Comparison of ENCODE assay signal across 28 mouse cellular contexts in the genomic region with DNA sequence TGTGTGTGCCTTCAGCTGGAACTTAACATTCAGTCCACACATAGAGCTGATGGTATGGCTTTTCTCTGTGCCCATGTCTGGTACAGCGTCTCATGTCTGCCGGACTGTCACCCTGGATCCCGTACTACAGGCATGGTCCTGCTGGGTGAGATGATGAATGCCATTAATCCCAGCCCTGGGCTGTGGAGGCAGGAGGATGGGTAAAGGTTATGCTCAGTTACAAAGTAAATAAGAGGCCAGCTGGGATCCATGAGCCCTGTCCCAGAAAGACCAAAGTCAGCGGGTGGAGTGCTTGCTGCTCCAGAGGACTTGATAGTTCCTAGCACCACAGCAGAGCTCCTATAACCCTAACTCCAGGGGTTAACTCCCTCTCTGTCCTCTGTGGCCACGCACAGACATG. TPM values are rescaled to one million over a fixed set of nuclear protein-coding genes. Genes with fewer than 3 reads are reported as not detected.
DNase-seq lines count a peak whose midpoint lies in the region; ATAC-seq lines count a peak whose summit lies in the region.
"Had no signal": no experiment of that assay in that cellular context is flagged by ENCODE, and none has a peak within 500 bp of the region (broad histone marks: within the 10 kb centered on the region; RNA-seq: fewer than 3 reads in every experiment).

No protein-coding gene starts in this region.

- no peak for DNase-seq in kidney, adult 8-10 months
- no peak for DNase-seq in liver, embryonic 11.5 days (ENCODE audit: low spot score)
- no peak for DNase-seq in frontal cortex, postnatal 14 days (ENCODE audit: low spot score in 2 of 2)
- no peak for DNase-seq in left cerebral cortex, adult 11 months (ENCODE audit: low spot score)
- DNase-seq: adrenal gland, postnatal 36 days; B cell, adult 2 months; cerebellum, adult 18-20 months; cerebellum, postnatal 10 days; gastrocnemius, postnatal 25 days; heart, adult 18-20 months; heart, postnatal 4 days; kidney, adult 2 months; layer of hippocampus, adult 9-11 months; lung, postnatal 36 days; right cerebral cortex, postnatal 4 days; thymus, adult 2 months; thymus, postnatal 36 days had no signal

- H3K27ac ChIP-seq in kidney, embryonic 15.5 days = peak overlapping the region; percentile 83
- H3K27ac ChIP-seq in limb, embryonic 13.5 days = peak overlapping the region; percentile 4; the same call in 1 of the 2 replicates
- no peak overlapping the region for H3K27ac ChIP-seq in liver, embryonic 11.5 days (ENCODE audit: low read depth, low read length)
- 0 out of 2 replicates have a peak overlapping the region, but pooled peaks have one; percentile 37 for H3K27ac ChIP-seq in liver, embryonic 16.5 days (ENCODE audit: low read length)
- H3K27ac ChIP-seq: embryonic facial prominence, embryonic 15.5 days; forebrain, embryonic 12.5 days; hindbrain, embryonic 13.5 days; midbrain, embryonic 12.5 days; neural tube, embryonic 12.5 days had no signal

- H3K36me3 ChIP-seq in kidney, embryonic 15.5 days = peaks cover 52% of the 10 kb centered on the region
- peaks cover 81% of the 10 kb centered on the region for H3K36me3 ChIP-seq in limb, embryonic 13.5 days
- peaks cover 19% of the 10 kb centered on the region for H3K36me3 ChIP-seq in liver, embryonic 11.5 days (ENCODE audit: control insufficient read depth, insufficient read depth, low read length)
- H3K36me3 ChIP-seq in liver, embryonic 16.5 days (ENCODE audit: control insufficient read depth, insufficient read depth) = peaks cover 15% of the 10 kb centered on the region

- peaks cover 61% of the 10 kb centered on the region for H3K4me1 ChIP-seq in kidney, embryonic 15.5 days
- peaks cover 25% of the 10 kb centered on the region for H3K4me1 ChIP-seq in limb, embryonic 13.5 days
- H3K4me1 ChIP-seq in liver, embryonic 11.5 days (replicated peaks; ENCODE audit: control insufficient read depth, insufficient read depth, low read length) = peaks cover 3% of the 10 kb centered on the region; the same call in 1 of the 2 replicates
- H3K4me1 ChIP-seq in liver, embryonic 16.5 days (ENCODE audit: control insufficient read depth, low read depth, low read length) = no peaks in the 10 kb centered on the region; the same call in 1 of the 2 replicates
- H3K4me1 ChIP-seq: forebrain, embryonic 12.5 days; hindbrain, embryonic 13.5 days; midbrain, embryonic 12.5 days; neural tube, embryonic 12.5 days had no signal

- no peak overlapping the region for H3K4me2 ChIP-seq in kidney, embryonic 15.5 days
- no peak overlapping the region for H3K4me2 ChIP-seq in limb, embryonic 13.5 days (replicated peaks)
- no peak overlapping the region for H3K4me2 ChIP-seq in liver, embryonic 11.5 days
- H3K4me2 ChIP-seq in liver, embryonic 16.5 days (ENCODE audit: low read depth, low read length) = no peak overlapping the region
- H3K4me2 ChIP-seq: embryonic facial prominence, embryonic 15.5 days; forebrain, embryonic 12.5 days; heart, embryonic 11.5 days; hindbrain, embryonic 13.5 days; limb, embryonic 15.5 days; midbrain, embryonic 12.5 days; neural tube, embryonic 12.5 days had no signal

- peak; percentile 53 for ATAC-seq in kidney, embryonic 15.5 days (replicated peaks; ENCODE audit: low FRiP score)
- ATAC-seq in limb, embryonic 13.5 days (ENCODE audit: low FRiP score, low read depth) = no peak
- ATAC-seq in liver, embryonic 11.5 days (replicated peaks; ENCODE audit: low FRiP score) = 0 out of 2 replicates have a peak, but pooled peaks have one; percentile 5
- peak; percentile 79 for ATAC-seq in liver, embryonic 16.5 days (ENCODE audit: low read depth)

- no peak overlapping the region for H3K4me3 ChIP-seq in kidney, embryonic 15.5 days (replicated peaks)
- no peak overlapping the region for H3K4me3 ChIP-seq in limb, embryonic 13.5 days
- H3K4me3 ChIP-seq in liver, embryonic 11.5 days (ENCODE audit: low read depth, low read length) = no peak overlapping the region
- H3K4me3 ChIP-seq in liver, embryonic 16.5 days (ENCODE audit: low read depth, low read length) = no peak overlapping the region
- H3K4me3 ChIP-seq: embryonic facial prominence, embryonic 15.5 days; forebrain, embryonic 12.5 days; hindbrain, embryonic 13.5 days; limb, embryonic 15.5 days; midbrain, embryonic 12.5 days; myocyte; neural tube, embryonic 12.5 days had no signal

- WGBS in kidney, embryonic 15.5 days = 42% methylated on average over 5 of the region's 5 CpGs
- 63% methylated on average over 5 of the region's 5 CpGs for WGBS in limb, embryonic 13.5 days
- WGBS in liver, embryonic 11.5 days = 72% methylated on average over 5 of the region's 5 CpGs
- whole genome bisulfite sequencing in liver, embryonic 16.5 days (ENCODE audit: insufficient replicate concordance) = 67% methylated on average over 5 of the region's 5 CpGs

- H3K9ac ChIP-seq in kidney, embryonic 15.5 days = no peak overlapping the region
- no peak overlapping the region for H3K9ac ChIP-seq in limb, embryonic 13.5 days
- no peak overlapping the region for H3K9ac ChIP-seq in liver, embryonic 11.5 days (ENCODE audit: low read depth, low read length)
- no peak overlapping the region for H3K9ac ChIP-seq in liver, embryonic 16.5 days (ENCODE audit: low read depth, low read length)
- H3K9ac ChIP-seq: embryonic facial prominence, embryonic 15.5 days; forebrain, embryonic 12.5 days; hindbrain, embryonic 13.5 days; limb, embryonic 15.5 days; midbrain, embryonic 12.5 days; neural tube, embryonic 12.5 days had no signal

- H3K9me3 ChIP-seq in kidney, embryonic 15.5 days (replicated peaks) = no peaks in the 10 kb centered on the region
- H3K9me3 ChIP-seq in limb, embryonic 13.5 days = no peaks in the 10 kb centered on the region
- H3K9me3 ChIP-seq in liver, embryonic 11.5 days (ENCODE audit: control insufficient read depth, low read length) = no peaks in the 10 kb centered on the region
- no peaks in the 10 kb centered on the region for H3K9me3 ChIP-seq in liver, embryonic 16.5 days (replicated peaks; ENCODE audit: control insufficient read depth, low read length)
- H3K9me3 ChIP-seq: embryonic facial prominence, embryonic 15.5 days; forebrain, embryonic 12.5 days; hindbrain, embryonic 13.5 days; limb, embryonic 15.5 days; midbrain, embryonic 12.5 days; neural tube, embryonic 12.5 days had no signal

- no peaks in the 10 kb centered on the region for H3K27me3 ChIP-seq in kidney, embryonic 15.5 days
- no peaks in the 10 kb centered on the region for H3K27me3 ChIP-seq in limb, embryonic 13.5 days
- H3K27me3 ChIP-seq in liver, embryonic 11.5 days (replicated peaks; ENCODE audit: control insufficient read depth, insufficient read depth, low read length) = no peaks in the 10 kb centered on the region
- H3K27me3 ChIP-seq in liver, embryonic 16.5 days (ENCODE audit: control insufficient read depth, insufficient read depth, low read depth, low read length) = no peaks in the 10 kb centered on the region
- H3K27me3 ChIP-seq: embryonic facial prominence, embryonic 15.5 days; forebrain, embryonic 12.5 days; hindbrain, embryonic 13.5 days; limb, embryonic 15.5 days; midbrain, embryonic 12.5 days; neural tube, embryonic 12.5 days had no signal

RNA-seq across cellular contexts. Expression of gene Pi16, which starts 21.6 kb away (rescaled TPM):
- 3.4 and 5.8 TPM in 2 replicates for polyA plus RNA-seq in kidney, embryonic 15.5 days (2015; fragmentation: Nextera tagmentation; extraction: Ambion mirVana)
- polyA plus RNA-seq in limb, embryonic 13.5 days (2015; fragmentation: Nextera tagmentation; extraction: Ambion mirVana) = 0.45 and 0.46 TPM in 2 replicates
- polyA plus RNA-seq in liver, embryonic 11.5 days (2014; fragmentation: Nextera tagmentation; extraction: Ambion mirVana) = 0.32 and 0.51 TPM in 2 replicates
- 2.0 and 2.6 TPM in 2 replicates for polyA plus RNA-seq in liver, embryonic 16.5 days (2015; fragmentation: Nextera tagmentation; extraction: Ambion mirVana)

RNA-seq across cellular contexts. Expression of gene BC004004, which starts 27.2 kb away (rescaled TPM):
- polyA plus RNA-seq in kidney, embryonic 15.5 days (2015; fragmentation: Nextera tagmentation; extraction: Ambion mirVana) = 67.6 and 73.2 TPM in 2 replicates
- 65.1 and 69.7 TPM in 2 replicates for polyA plus RNA-seq in limb, embryonic 13.5 days (2015; fragmentation: Nextera tagmentation; extraction: Ambion mirVana)
- 70.9 and 72.7 TPM in 2 replicates for polyA plus RNA-seq in liver, embryonic 11.5 days (2014; fragmentation: Nextera tagmentation; extraction: Ambion mirVana)
- polyA plus RNA-seq in liver, embryonic 16.5 days (2015; fragmentation: Nextera tagmentation; extraction: Ambion mirVana) = 82.1 and 90.5 TPM in 2 replicates

RNA-seq across cellular contexts. Expression of gene Ppil1, which starts 31.8 kb away (rescaled TPM):
- 171 and 182 TPM in 2 replicates for polyA plus RNA-seq in kidney, embryonic 15.5 days (2015; fragmentation: Nextera tagmentation; extraction: Ambion mirVana)
- polyA plus RNA-seq in limb, embryonic 13.5 days (2015; fragmentation: Nextera tagmentation; extraction: Ambion mirVana) = 155 and 162 TPM in 2 replicates
- 200 and 201 TPM in 2 replicates for polyA plus RNA-seq in liver, embryonic 11.5 days (2014; fragmentation: Nextera tagmentation; extraction: Ambion mirVana)
- 70.1 and 76.8 TPM in 2 replicates for polyA plus RNA-seq in liver, embryonic 16.5 days (2015; fragmentation: Nextera tagmentation; extraction: Ambion mirVana)

RNA-seq across cellular contexts. Expression of gene Mtch1, which starts 51.9 kb away (rescaled TPM):
- 289 and 308 TPM in 2 replicates for polyA plus RNA-seq in kidney, embryonic 15.5 days (2015; fragmentation: Nextera tagmentation; extraction: Ambion mirVana)
- 328 and 333 TPM in 2 replicates for polyA plus RNA-seq in limb, embryonic 13.5 days (2015; fragmentation: Nextera tagmentation; extraction: Ambion mirVana)
- polyA plus RNA-seq in liver, embryonic 11.5 days (2014; fragmentation: Nextera tagmentation; extraction: Ambion mirVana) = 147 and 149 TPM in 2 replicates
- polyA plus RNA-seq in liver, embryonic 16.5 days (2015; fragmentation: Nextera tagmentation; extraction: Ambion mirVana) = 33.3 and 48.5 TPM in 2 replicates

RNA-seq across cellular contexts. Expression of gene Cpne5, which starts 57.9 kb away (rescaled TPM):
- 7.8 and 9.4 TPM in 2 replicates for polyA plus RNA-seq in kidney, embryonic 15.5 days (2015; fragmentation: Nextera tagmentation; extraction: Ambion mirVana)
- 10.4 and 12.7 TPM in 2 replicates for polyA plus RNA-seq in limb, embryonic 13.5 days (2015; fragmentation: Nextera tagmentation; extraction: Ambion mirVana)
- 0.93 and 1.1 TPM in 2 replicates for polyA plus RNA-seq in liver, embryonic 11.5 days (2014; fragmentation: Nextera tagmentation; extraction: Ambion mirVana)
- 0.09 and 0.24 TPM in 2 replicates for polyA plus RNA-seq in liver, embryonic 16.5 days (2015; fragmentation: Nextera tagmentation; extraction: Ambion mirVana)
